Mouse (Mus musculus): Measurements from ENCODE around the gene Ccdc93. TPM values are rescaled to one million over a fixed set of nuclear protein-coding genes. Genes with fewer than 3 reads are reported as not detected.

The Ccdc93 gene
- polyA plus RNA-seq, 2 experiments: 2.4 to 2.7 TPM

DNA sequence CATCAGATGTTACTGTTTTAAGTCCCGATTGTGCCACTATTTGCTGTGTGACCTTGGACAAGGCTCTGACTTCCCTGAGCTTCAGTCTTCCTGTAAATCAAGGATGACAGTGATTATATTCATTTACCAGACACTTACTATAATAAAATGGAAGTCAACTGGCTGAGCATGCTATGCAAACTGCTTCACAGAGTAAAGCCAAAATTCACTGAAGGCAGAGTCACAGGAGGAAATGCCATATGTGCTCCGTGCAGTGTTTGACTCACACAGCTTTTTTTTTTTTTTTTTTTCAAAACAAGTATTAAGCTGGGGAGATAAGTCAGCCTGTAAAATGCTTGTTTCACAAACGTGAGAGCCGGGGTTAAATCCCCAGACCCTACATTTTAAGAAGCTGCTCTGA is 34.3 kb upstream of the Ccdc93 start:
- no peak for ATAC-seq (ENCODE audit: insufficient read depth)
- Histone ChIP-seq H3K9ac (replicated peaks) (no peak overlapping the region), H3K4me1 (replicated peaks; ENCODE audit: control insufficient read depth in 2 of 2, insufficient read depth in 2 of 2, low read length in 1 of 2) (no peaks in the 10 kb centered on the region), H3K4me3 (ENCODE audit: insufficient read depth in 1 of 2, low read depth in 2 of 2, low read length in 2 of 2) (no peak overlapping the region), H3K27me3 (ENCODE audit: control insufficient read depth, insufficient read depth, low read length) (no peaks in the 10 kb centered on the region), H3K9me3 (ENCODE audit: control insufficient read depth, low read length) (no peaks in the 10 kb centered on the region), H3K27ac (no peak overlapping the region), H3K4me2 (ENCODE audit: low read depth) (no peak overlapping the region), H3K36me3 (replicated peaks; ENCODE audit: control insufficient read depth, insufficient read depth, low read depth) (no peaks in the 10 kb centered on the region)
- no peak for DNase-seq (ENCODE audit: low read depth in 3 of 3, low spot score in 3 of 3)
- 50% methylated on average over 4 of the region's 4 CpGs for WGBS (ENCODE audit: insufficient replicate concordance)
- TF ChIP-seq EP300 (IDR thresholded peaks at IDR 0.05; ENCODE audit: low read depth): no peak
- no peak for TF ChIP-seq CTCF (IDR thresholded peaks at IDR 0.05; ENCODE audit: low read depth)

DNA sequence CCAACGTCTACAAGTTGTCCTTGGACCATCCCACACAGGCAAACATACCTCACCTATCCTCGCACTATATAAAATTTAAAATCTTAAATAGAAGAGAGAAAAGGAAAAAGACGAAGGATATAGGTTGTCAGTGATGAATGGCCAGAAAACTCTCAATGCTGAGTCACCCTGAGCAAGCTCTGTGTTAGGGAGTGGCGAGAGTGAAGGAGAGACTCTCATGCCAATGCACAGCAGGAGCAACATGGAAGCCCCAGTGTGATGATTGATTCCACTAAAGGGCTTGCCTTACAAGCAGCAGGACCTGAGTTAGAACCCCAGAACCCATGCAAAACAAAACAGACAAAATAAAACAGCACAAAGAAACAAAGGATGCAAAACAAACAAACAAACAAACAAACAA is 32.6 kb upstream of the Ccdc93 start:
- H3K4me2 ChIP-seq (ENCODE audit: low read depth): no peak overlapping the region
- H3K27ac ChIP-seq: no peak overlapping the region
- H3K4me3 ChIP-seq (ENCODE audit: insufficient read depth in 1 of 2, low read depth in 2 of 2, low read length in 2 of 2): no peak overlapping the region
- no peaks in the 10 kb centered on the region for H3K36me3 ChIP-seq (replicated peaks; ENCODE audit: control insufficient read depth, insufficient read depth, low read depth)
- ATAC-seq (ENCODE audit: insufficient read depth) (no peak), DNase-seq (ENCODE audit: low read depth in 3 of 3, low spot score in 3 of 3) (no peak)
- H3K9ac ChIP-seq (replicated peaks): no peak overlapping the region
- no peaks in the 10 kb centered on the region for H3K27me3 ChIP-seq (ENCODE audit: control insufficient read depth, insufficient read depth, low read length)
- no peaks in the 10 kb centered on the region for H3K9me3 ChIP-seq (ENCODE audit: control insufficient read depth, low read length)
- WGBS (ENCODE audit: insufficient replicate concordance): 42% methylated on average over 4 of the region's 4 CpGs
- H3K4me1 ChIP-seq (replicated peaks; ENCODE audit: control insufficient read depth in 2 of 2, insufficient read depth in 2 of 2, low read length in 1 of 2): no peaks in the 10 kb centered on the region
- TF ChIP-seq CTCF (IDR thresholded peaks at IDR 0.05; ENCODE audit: low read depth): no peak
- TF ChIP-seq EP300 (IDR thresholded peaks at IDR 0.05; ENCODE audit: low read depth): no peak

DNA sequence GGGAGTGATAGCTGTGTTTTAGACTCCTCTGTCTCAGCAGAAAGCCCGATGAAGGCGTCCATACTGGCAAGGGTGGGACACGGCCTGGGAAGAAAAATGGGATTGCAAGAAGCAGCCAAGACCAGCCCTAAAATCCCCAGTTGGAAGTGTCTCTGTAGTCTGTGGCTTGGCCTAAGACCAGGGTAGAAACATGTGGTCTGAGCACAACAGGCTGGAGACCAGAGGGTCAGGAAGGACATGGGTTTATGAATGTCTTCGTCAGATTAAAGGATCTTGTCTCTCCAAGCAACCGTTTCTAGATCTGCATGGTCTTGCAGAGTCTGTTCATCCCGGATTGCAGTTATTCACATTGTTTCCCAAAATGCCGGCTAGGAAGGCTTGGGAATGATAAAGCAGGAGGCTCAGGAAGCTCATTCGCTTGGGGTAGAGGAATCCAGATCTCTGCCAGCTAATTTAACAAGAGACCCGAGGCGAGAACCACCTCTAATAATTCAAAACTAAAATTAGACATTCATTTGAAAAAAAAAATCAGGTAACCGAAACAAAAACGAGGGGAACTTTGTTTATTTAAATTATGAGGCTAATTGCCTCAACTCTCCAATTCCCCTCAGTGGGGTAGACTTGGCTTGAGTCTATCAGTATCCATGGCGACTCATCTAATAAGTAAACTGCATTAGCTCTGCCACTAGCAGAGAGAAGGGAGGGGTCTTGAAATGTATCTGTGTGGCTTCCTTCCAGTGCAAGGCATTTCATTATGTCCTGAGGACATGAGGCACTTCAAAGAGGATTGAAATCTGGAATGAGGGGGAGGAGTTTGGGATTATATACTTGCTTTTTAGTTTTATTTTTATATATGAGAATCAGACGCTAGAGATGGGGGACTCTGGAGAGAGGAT is 31.6 kb upstream of the Ccdc93 start:
- no peak overlapping the region for H3K27ac ChIP-seq
- H3K36me3 ChIP-seq (replicated peaks; ENCODE audit: control insufficient read depth, insufficient read depth, low read depth): no peaks in the 10 kb centered on the region
- no peaks in the 10 kb centered on the region for H3K9me3 ChIP-seq (ENCODE audit: control insufficient read depth, low read length)
- no peak overlapping the region for H3K4me2 ChIP-seq (ENCODE audit: low read depth)
- DNase-seq (ENCODE audit: low read depth in 3 of 3, low spot score in 3 of 3) (no peak), ATAC-seq (ENCODE audit: insufficient read depth) (no peak)
- no peak overlapping the region for H3K4me3 ChIP-seq (ENCODE audit: insufficient read depth in 1 of 2, low read depth in 2 of 2, low read length in 2 of 2)
- H3K9ac ChIP-seq (replicated peaks): no peak overlapping the region
- H3K4me1 ChIP-seq (replicated peaks; ENCODE audit: control insufficient read depth in 2 of 2, insufficient read depth in 2 of 2, low read length in 1 of 2): no peaks in the 10 kb centered on the region
- WGBS (ENCODE audit: insufficient replicate concordance): 50% methylated on average over 14 of the region's 14 CpGs
- no peak for TF ChIP-seq CTCF (IDR thresholded peaks at IDR 0.05; ENCODE audit: low read depth)
- TF ChIP-seq EP300 (IDR thresholded peaks at IDR 0.05; ENCODE audit: low read depth): no peak
- no peaks in the 10 kb centered on the region for H3K27me3 ChIP-seq (ENCODE audit: control insufficient read depth, insufficient read depth, low read length)

DNA sequence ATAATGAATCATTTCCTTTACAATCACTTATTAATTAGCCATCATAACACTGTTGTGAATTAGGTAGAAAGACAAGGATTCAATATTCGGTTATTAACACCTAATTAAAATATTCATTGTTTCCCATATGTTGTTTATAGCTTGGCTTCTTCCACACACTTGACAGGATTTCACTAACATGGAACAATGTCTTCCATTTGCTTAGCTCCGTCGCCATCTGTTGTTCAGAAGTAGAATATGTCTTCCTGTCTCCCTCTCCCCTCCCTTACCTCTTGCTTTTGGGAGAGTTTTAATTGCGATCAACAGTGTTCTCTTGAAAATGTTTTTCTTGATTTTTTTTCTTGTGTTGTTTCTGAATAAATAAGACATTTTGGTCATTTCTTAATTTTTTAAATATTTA is 30.6 kb upstream of the Ccdc93 start:
- Histone ChIP-seq H3K27ac (no peak overlapping the region), H3K36me3 (replicated peaks; ENCODE audit: control insufficient read depth, insufficient read depth, low read depth) (no peaks in the 10 kb centered on the region), H3K4me1 (replicated peaks; ENCODE audit: control insufficient read depth in 2 of 2, insufficient read depth in 2 of 2, low read length in 1 of 2) (no peaks in the 10 kb centered on the region), H3K4me3 (ENCODE audit: insufficient read depth in 1 of 2, low read depth in 2 of 2, low read length in 2 of 2) (no peak overlapping the region), H3K9ac (replicated peaks) (no peak overlapping the region), H3K4me2 (ENCODE audit: low read depth) (no peak overlapping the region), H3K27me3 (ENCODE audit: control insufficient read depth, insufficient read depth, low read length) (no peaks in the 10 kb centered on the region), H3K9me3 (ENCODE audit: control insufficient read depth, low read length) (no peaks in the 10 kb centered on the region)
- 20% methylated on average over 4 of the region's 4 CpGs for WGBS (ENCODE audit: insufficient replicate concordance)
- TF ChIP-seq EP300 (IDR thresholded peaks at IDR 0.05; ENCODE audit: low read depth) (no peak), CTCF (IDR thresholded peaks at IDR 0.05; ENCODE audit: low read depth) (peak; percentile 31; the same call in 1 of the 2 replicates)
- ATAC-seq (ENCODE audit: insufficient read depth) (no peak), DNase-seq (ENCODE audit: low read depth in 3 of 3, low spot score in 3 of 3) (no peak)

DNA sequence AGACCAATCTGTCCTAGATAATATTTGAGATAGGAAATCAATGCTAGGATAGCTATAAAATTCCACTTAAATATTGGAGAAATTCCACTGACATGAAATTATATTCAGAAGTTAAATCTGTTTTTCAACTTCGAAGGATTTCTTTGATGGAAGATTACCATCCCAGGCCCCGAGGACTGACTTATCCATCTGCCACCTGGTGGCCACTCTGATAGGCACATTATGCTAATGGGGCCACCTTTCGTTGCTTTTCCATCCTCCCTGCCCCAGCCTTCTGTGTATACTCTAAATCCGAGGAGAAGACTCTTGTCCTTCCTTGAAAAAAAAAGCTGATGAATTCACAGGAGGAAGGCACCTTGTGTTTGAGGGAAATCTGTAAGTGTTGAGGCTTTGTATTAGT is 11.8 kb upstream of the Ccdc93 start:
- H3K4me3 ChIP-seq (ENCODE audit: insufficient read depth in 1 of 2, low read depth in 2 of 2, low read length in 2 of 2): no peak overlapping the region
- TF ChIP-seq CTCF (IDR thresholded peaks at IDR 0.05; ENCODE audit: low read depth): peak; percentile 41; the same call in 1 of the 2 replicates
- no peak for TF ChIP-seq EP300 (IDR thresholded peaks at IDR 0.05; ENCODE audit: low read depth)
- DNase-seq (ENCODE audit: low read depth in 3 of 3, low spot score in 3 of 3) (no peak), ATAC-seq (ENCODE audit: insufficient read depth) (no peak)
- no peaks in the 10 kb centered on the region for H3K27me3 ChIP-seq (ENCODE audit: control insufficient read depth, insufficient read depth, low read length)
- no peak overlapping the region for H3K4me2 ChIP-seq (ENCODE audit: low read depth)
- WGBS (ENCODE audit: insufficient replicate concordance): 35% methylated on average over 4 of the region's 4 CpGs
- no peaks in the 10 kb centered on the region for H3K9me3 ChIP-seq (ENCODE audit: control insufficient read depth, low read length)
- no peak overlapping the region for H3K27ac ChIP-seq
- no peaks in the 10 kb centered on the region for H3K36me3 ChIP-seq (replicated peaks; ENCODE audit: control insufficient read depth, insufficient read depth, low read depth)
- no peaks in the 10 kb centered on the region for H3K4me1 ChIP-seq (replicated peaks; ENCODE audit: control insufficient read depth in 2 of 2, insufficient read depth in 2 of 2, low read length in 1 of 2)
- H3K9ac ChIP-seq (replicated peaks): no peak overlapping the region
